Mouse (Mus musculus) lung, adult 2 months (tissue): ENCODE measurements at regions not wholly inside any gene's neighbourhood (a gene's known extent, or its start where the extent isn't known, plus 50 kb on each side); places are given as distances from the start of the nearest gene placed in this dataset.

Experiments used
- CTCF ChIP-seq: fragments of 200-500 bp; IDR thresholded peaks from 2 replicates; pipeline ENCODE4 v1.5.1; 2011; ENCODE audit warnings: mild to moderate bottlenecking, low read length, control low read depth; ENCODE audit not compliant: insufficient read depth
- POLR2A ChIP-seq: fragments of 200-500 bp; IDR thresholded peaks from 2 replicates; pipeline ENCODE4 v1.6.1; 2011; ENCODE audit warnings: low read depth, mild to moderate bottlenecking, control low read depth, low read length, borderline replicate concordance; ENCODE audit errors: extremely low read depth

- TF ChIP-seq CTCF (no peak), POLR2A (no peak)
Measured at GRCm38 (mm10) chr4:131097421-131097820, 153.2 kb downstream of the Matn1 start.
